Mouse (Mus musculus): ENCODE measurements around the gene Nudt14.
A peak's percentile ranks its signal among the peaks of the same experiment; 100 is the strongest.

Nudt14 gene

DNA sequence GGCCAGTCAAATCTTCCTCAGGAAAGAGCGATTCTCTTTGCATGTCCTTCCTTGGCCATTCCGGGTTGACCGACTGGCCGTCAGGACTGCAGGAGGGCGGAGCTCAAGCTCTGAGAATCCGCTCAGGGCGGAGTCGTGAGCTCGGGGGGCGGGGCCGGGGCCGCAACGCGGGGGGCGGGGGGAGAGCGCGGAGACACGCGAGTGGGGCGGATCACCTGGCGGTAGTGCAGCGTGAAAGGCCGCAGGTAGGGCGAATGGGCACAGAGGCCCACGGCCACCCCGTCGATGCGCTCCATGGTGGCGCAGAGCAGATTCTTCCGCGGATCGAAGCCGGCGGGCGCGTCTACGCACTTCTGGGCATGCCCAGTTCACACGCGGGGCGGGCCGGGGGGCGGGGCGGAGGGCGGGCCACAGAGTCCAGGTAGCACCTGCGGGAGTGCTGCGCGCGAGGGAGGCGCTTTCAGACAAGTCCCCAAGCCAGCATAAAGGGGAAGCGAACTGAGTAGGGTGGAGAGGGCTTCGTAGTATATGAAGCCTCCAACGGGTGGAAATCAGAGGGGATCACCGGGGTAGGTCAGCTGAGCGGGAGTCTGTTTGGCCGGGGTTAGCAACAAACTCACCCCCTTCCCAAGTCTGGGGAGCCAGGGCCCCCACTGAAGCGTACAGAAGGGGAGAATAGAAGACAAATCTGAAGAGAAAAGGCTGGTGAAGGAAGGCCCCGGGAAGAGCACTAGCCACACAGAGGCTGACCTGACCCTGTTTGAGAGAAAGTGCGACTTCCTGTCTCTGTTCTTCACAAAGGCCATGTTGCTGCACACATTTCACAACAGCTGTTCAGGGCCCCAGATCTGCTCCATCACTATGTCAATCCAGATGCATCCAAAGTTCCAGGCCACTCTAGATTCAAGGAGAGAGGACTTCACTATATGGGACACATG, at the start of gene Nudt14:
Gene Nudt14 (minus strand): TSS at position 349 of the 938 bp plus-strand sequence.
- DNase-seq (ENCODE audit: low read depth): peak; percentile 89

- no peak for DNase-seq (ENCODE audit: low read depth)
Observed at GRCm38 (mm10) chr12:112991444-112991843, 49.5 kb upstream of the Nudt14 start.

- peak; percentile 12 for DNase-seq (ENCODE audit: low read depth)
Observed at GRCm38 (mm10) chr12:112990706-112991405, 48.9 kb upstream of the Nudt14 start.

DNA sequence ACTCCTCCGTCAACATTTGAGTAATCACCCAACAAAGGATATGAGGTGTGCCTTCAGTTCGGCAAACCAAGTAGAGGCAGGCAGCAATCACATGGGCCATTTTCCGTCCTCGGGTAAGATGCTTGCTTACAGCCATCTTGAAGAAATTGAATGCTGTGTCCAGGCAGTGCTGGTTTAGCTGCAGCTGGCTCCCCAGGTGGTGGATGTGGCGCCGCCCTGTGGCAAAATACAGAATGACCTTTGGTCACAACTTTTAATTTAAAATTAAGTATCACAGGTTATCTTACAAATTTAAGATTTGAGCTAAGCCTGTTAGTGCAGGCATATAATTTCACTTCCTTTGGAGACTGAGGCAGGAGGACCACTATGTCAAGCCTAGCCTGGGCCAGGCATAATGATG, 46.0 kb upstream of the Nudt14 start:
- peak; percentile 52 for DNase-seq (ENCODE audit: low read depth)

- peak; percentile 30 for DNase-seq (ENCODE audit: low read depth)
Observed at GRCm38 (mm10) chr12:112985346-112985745, 43.4 kb upstream of the Nudt14 start.

DNA sequence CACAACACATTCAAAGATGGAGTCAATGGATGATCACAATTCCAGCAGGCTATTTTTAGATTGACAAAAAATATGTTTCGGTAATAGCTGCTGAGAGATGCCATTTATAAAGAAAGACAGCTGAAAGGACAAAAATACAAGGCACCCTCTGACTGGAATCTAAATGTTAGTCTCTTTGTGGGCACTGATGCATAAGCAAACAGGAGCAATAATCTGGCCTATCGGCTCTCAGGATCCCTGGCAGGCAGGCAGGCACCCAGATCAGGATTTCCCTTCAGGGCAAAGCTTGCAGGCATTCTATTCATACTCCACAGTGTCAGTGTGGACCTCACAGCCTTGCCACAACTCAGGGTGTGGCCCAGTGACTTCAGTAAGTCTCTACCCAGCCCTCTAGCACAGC, 40.1 kb upstream of the Nudt14 start:
- no peak for DNase-seq (ENCODE audit: low read depth)

- no peak for DNase-seq (ENCODE audit: low read depth)
Observed at GRCm38 (mm10) chr12:112977156-112977555, 35.2 kb upstream of the Nudt14 start.

DNA sequence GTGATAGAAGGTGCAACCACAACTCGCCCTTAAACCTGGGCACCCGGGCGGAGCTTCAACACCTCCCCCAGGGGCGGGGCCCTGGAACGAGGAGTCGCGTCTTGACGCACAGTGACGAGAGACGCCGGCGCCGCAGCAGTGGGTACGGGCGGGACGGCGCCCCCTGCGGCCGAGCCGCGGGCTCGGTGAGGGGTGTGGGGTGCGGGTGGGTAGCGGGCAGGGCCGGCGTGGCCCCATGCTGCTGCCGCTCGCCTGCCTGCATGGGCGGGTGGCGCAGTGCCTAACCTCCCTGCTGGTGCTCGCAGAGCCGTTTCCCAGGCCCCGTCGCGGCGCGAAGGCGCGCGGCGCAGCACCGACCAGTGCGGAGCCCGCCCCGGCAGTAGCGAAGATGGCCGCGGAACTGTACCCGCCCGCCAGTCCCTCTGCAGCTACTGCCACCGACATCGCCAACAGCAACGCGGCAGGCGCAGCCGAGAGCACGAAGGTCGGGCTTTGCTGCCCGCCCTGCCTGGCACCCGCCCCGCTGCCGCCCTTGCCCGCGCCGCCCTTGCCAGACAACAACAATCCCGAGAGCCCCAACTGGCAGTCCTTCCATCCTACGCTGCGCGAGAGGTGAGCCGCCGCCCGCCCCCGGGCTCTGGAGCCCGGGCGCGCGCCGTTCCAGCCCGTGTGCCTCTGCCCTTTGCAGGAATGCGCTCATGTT, 34.6 kb upstream of the Nudt14 start, which contains the start of gene Btbd6:
Gene Btbd6 (plus strand): TSS at position 112 of the 703 bp plus-strand sequence.
- DNase-seq (ENCODE audit: low read depth): no peak

DNA sequence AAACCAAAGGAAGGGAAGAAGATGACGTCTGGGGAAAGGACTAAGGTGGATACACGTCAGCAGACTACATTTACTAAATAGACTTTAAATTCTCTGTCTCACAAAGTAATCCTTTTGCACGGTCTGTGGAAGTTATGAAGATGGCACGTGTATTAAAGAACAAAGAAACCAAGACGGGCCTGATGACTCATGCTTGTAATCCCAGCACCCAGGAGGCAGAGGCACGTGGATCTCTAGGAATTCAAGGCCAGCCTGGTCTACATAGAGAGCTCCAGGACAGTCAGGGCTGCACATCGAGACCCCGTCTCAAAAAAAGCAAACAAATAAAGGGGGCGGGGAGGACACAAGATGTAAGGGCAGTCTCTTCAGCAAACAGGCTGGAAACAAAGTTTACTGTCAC, 32.8 kb upstream of the Nudt14 start:
- DNase-seq (ENCODE audit: low read depth): no peak

- DNase-seq (ENCODE audit: low read depth): no peak
Observed at GRCm38 (mm10) chr12:112969616-112970015, 27.7 kb upstream of the Nudt14 start.

GRCm38 (mm10) chr12:112968943-112969342, 27.0 kb upstream of the Nudt14 start:
- no peak for DNase-seq (ENCODE audit: low read depth)

DNA sequence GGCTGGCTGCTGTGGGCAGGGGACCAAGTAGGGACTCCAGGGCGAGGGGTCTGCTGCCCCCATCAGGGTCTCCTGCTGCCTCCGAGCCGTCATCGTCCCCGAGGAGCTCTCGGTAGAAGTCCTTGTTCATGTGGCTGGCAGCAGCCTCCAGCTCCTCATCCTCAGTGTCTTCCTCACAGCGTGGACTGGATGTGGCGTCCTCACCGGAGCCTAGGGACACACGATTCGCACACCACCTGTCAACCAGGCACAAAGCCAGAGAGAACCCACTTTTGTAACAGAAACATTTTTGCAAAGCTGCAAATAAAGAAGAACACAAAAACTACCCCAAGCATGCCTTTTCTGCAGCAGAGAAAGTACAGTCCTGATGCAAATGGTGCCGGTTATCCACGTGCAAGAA, 23.9 kb upstream of the Nudt14 start:
- DNase-seq (ENCODE audit: low read depth): no peak

DNA sequence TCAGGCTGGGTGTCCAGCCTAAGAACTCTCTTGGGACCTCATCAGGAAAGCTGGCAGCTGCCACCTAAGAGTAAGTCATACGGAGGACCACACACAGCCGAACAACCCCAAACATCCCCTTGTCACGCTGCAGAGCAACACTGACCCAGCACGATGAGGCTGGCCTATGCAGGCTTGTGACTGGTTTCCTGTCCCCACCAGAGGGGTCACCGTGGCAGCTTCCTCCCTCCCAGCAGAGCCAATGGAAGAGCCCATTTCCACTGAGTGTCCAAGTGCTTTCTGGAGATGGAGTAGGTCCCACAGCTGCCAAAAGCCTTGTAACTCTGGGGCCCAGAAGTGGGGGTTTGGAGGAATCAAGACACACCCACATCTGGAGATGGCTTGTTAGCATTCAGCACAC, 19.9 kb upstream of the Nudt14 start:
- DNase-seq (ENCODE audit: low read depth): no peak

GRCm38 (mm10) chr12:112961428-112961827, 19.5 kb upstream of the Nudt14 start:
- no peak for DNase-seq (ENCODE audit: low read depth)

- DNase-seq (ENCODE audit: low read depth): no peak
Observed at GRCm38 (mm10) chr12:112959421-112959820, 17.5 kb upstream of the Nudt14 start.

DNA sequence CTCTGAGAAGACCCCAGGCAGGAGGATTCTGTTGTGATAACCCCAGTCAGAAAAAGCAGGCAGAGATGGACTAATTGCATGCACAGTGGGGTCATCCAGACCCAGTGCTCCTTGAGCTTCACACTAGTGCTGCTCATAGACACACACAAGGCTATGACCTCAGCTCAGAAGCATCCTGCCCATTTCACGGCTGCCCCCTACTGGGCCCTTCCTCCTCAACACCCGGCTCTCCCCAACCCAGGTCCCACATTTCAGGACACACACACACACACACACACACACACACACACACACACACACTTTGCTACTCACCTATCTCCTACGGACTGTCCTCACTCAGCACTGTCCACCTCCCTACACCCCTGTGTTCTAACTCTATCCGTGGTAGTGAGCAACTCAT, 16.4 kb upstream of the Nudt14 start:
- DNase-seq (ENCODE audit: low read depth): peak; percentile 46

- DNase-seq (ENCODE audit: low read depth): peak; percentile 70
Observed at GRCm38 (mm10) chr12:112955800-112956199, 13.9 kb upstream of the Nudt14 start.

DNA sequence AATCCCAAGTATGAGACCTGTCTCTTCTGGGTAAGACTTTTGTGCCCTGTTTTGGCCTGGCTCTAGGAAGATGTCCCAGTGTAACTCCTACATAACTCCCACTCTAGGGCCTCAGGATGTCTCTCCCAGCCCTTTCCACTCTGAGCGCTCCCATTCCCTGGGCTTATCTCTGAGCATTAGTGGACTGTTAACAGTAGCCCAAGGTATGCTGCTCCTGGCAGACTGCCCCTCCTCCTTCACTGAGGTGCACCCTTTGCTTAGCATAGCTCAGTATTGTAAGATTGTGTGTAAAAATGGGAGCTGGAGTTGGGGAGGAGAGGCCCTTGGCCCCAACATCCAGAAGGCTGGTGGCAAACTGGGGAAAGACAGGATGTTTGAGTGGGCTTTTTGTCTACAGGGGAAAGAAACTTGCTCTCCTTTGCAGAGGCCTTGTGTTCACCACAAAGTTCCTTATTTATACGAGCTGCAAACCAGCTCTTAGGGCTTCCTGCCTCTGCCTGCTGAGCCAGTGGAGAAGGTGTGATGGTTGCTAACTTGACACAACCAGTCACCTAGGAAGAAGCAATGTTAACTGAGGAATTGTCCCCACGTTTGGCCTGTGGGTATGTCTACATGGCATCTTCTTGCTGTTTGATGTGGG, 11.1 kb upstream of the Nudt14 start:
- peak; percentile 52 for DNase-seq (ENCODE audit: low read depth)

GRCm38 (mm10) chr12:112952433-112952832, 10.5 kb upstream of the Nudt14 start:
- DNase-seq (ENCODE audit: low read depth): peak; percentile 86

DNA sequence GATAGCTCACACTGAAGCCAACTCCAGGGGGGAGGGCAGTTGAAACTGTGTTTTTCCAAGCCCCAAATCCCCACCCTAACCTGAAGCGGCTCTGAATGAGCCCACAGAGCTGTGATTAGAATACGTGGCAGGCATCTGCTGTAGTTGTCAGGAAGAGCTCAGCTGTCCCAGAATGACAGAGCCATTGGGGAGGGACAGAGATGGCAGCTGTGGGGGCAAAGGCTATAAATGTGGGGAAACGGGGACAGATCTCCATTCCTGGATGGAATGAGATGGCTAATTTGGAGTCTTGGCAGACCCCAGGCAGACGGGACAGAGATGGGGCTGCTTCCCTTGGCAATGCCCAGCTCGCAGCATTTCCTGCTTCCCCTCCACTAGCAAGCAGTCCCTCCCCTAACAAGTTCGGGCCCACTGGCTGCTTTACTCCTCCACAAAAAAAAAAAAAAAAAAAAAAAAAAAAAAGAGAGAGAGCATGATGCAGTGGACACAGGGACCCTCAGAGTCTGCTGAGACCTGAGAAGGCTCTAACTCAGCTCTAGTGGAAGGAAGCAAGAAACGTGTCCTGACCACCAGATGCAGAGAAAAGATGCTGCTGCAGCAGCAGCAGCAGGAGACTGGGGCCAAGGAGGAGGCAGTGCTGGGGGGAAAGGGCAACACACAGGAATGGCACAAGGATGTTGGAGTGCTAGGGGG, 9.4 kb upstream of the Nudt14 start:
- DNase-seq (ENCODE audit: low read depth): peak; percentile 33

DNA sequence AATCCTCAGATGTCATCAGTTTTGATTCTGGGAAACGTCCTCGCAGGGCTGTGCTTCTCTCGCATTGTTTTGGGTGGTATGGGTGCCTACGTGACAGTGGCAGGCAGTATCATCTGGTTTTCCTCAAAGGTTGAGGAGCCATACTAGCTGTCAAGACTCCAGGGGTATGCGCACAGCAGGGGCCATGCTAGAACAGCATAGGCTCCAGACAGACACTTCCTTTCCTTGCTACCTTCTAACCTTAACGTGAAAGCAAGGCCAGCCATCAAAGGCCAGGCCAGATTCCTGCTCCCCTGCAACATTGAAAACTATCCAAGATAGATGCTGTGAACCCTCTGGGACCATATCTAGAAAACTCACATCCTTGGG, 8.8 kb upstream of the Nudt14 start:
- peak; percentile 11 for DNase-seq (ENCODE audit: low read depth)

Data from 416B (cell line).